In the genomic region with DNA sequence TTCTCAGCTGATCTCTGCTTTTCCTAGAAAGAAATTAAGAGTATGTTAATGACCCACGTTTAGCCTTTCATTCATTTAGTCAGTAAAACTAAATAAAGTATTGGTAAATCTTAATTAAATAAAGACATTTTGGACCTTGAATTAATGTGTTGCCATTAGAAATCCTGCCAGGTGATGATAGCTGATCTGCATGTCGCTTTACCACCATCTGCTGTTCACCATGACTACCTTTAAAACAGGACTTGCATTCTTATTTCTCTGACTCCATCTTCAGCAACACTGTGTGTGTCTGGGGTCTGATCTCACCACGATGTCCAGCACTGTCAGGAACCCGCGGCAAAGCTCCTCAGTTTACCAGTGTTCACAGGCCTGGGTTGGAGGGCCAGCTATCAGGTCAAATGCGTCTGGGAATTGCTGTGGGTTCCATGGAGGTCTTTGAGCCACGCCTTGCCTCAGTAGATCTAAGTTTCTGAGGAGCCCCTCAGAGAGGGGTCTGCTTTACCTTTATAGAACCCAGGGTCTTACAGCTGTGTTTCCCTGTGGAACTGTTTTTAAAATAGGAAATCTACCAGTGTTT, we compare ENCODE assay signal across 18 mouse cellular contexts. TPM values are rescaled to one million over a fixed set of nuclear protein-coding genes. Genes with fewer than 3 reads are reported as not detected.
DNase-seq lines count a peak whose midpoint lies in the region; ATAC-seq and TF ChIP-seq lines count a peak whose summit lies in the region.
"Had no signal": no experiment of that assay in that cellular context is flagged by ENCODE, and none has a peak within 500 bp of the region (broad histone marks: within the 10 kb centered on the region; RNA-seq: fewer than 3 reads in every experiment).

No protein-coding gene starts in this region.

- DNase-seq in forebrain, embryonic 14.5 days (ENCODE audit: low spot score), result peak; percentile 50
- no peak for DNase-seq in forebrain, embryonic 10.5 days (ENCODE audit: extremely low spot score, low spot score)
- DNase-seq in hindbrain, postnatal 0 days (ENCODE audit: low spot score), result peak; percentile 70
- DNase-seq in midbrain, postnatal 0 days (ENCODE audit: low spot score), result peak; percentile 69
- DNase-seq in splenic B cell, adult 2 months (ENCODE audit: low read depth, low spot score), result peak; percentile 42
- DNase-seq: adrenal gland, adult 8-10 months; cerebellum, adult 2 months; kidney, adult 2 months; kidney, postnatal 25 days; lung, adult 2 months; lung, postnatal 36 days; right cerebral cortex, postnatal 25 days; thymus, postnatal 36 days had no signal

- no peak overlapping the region for H3K4me3 ChIP-seq in forebrain, embryonic 14.5 days (ENCODE audit: low read depth, low read length)
- H3K4me3 ChIP-seq in forebrain, embryonic 10.5 days, result no peak overlapping the region
- no peak overlapping the region for H3K4me3 ChIP-seq in hindbrain, postnatal 0 days (ENCODE audit: low read length)
- H3K4me3 ChIP-seq in hindbrain, embryonic 16.5 days (ENCODE audit: low read length), result no peak overlapping the region
- H3K4me3 ChIP-seq in midbrain, postnatal 0 days (ENCODE audit: low read depth, low read length), result no peak overlapping the region
- H3K4me3 ChIP-seq in midbrain, embryonic 16.5 days (ENCODE audit: low read depth, low read length), result no peak overlapping the region
- H3K4me3 ChIP-seq: hindbrain, embryonic 13.5 days had no signal

- H3K9ac ChIP-seq in forebrain, embryonic 14.5 days (ENCODE audit: low read length), result no peak overlapping the region
- H3K9ac ChIP-seq in hindbrain, postnatal 0 days (replicated peaks; ENCODE audit: low read length), result no peak overlapping the region
- H3K9ac ChIP-seq in hindbrain, embryonic 16.5 days (ENCODE audit: low read depth, low read length), result no peak overlapping the region
- no peak overlapping the region for H3K9ac ChIP-seq in midbrain, postnatal 0 days (replicated peaks; ENCODE audit: low read length, poor library complexity, severe bottlenecking)
- H3K9ac ChIP-seq in midbrain, embryonic 16.5 days (ENCODE audit: low read depth, low read length), result no peak overlapping the region
- H3K9ac ChIP-seq: hindbrain, embryonic 13.5 days had no signal

- ATAC-seq in forebrain, embryonic 14.5 days, result no peak
- ATAC-seq in hindbrain, postnatal 0 days, result no peak
- no peak for ATAC-seq in hindbrain, embryonic 16.5 days
- ATAC-seq in midbrain, postnatal 0 days (ENCODE audit: low FRiP score), result no peak
- no peak for ATAC-seq in midbrain, embryonic 16.5 days

- no peaks in the 10 kb centered on the region for H3K27me3 ChIP-seq in forebrain, embryonic 14.5 days (replicated peaks; ENCODE audit: control insufficient read depth, insufficient read depth, low read length)
- H3K27me3 ChIP-seq in forebrain, embryonic 10.5 days (ENCODE audit: poor library complexity, severe bottlenecking), result no peaks in the 10 kb centered on the region
- no peaks in the 10 kb centered on the region for H3K27me3 ChIP-seq in hindbrain, postnatal 0 days (ENCODE audit: insufficient read depth, low read length)
- no peaks in the 10 kb centered on the region for H3K27me3 ChIP-seq in hindbrain, embryonic 16.5 days (replicated peaks; ENCODE audit: control insufficient read depth, insufficient read depth, low read length)
- no peaks in the 10 kb centered on the region for H3K27me3 ChIP-seq in midbrain, postnatal 0 days (ENCODE audit: insufficient read depth, low read length)
- H3K27me3 ChIP-seq in midbrain, embryonic 16.5 days (ENCODE audit: control insufficient read depth, insufficient read depth, low read depth, low read length), result no peaks in the 10 kb centered on the region
- H3K27me3 ChIP-seq in splenic B cell, adult 2 months (ENCODE audit: control insufficient read depth, insufficient read depth, low read length, poor library complexity, severe bottlenecking), result no peaks in the 10 kb centered on the region
- H3K27me3 ChIP-seq: hindbrain, embryonic 13.5 days had no signal

- H3K36me3 ChIP-seq in forebrain, embryonic 14.5 days (ENCODE audit: control insufficient read depth, insufficient read depth, low read length), result no peaks in the 10 kb centered on the region
- no peaks in the 10 kb centered on the region for H3K36me3 ChIP-seq in forebrain, embryonic 10.5 days (replicated peaks)
- H3K36me3 ChIP-seq in hindbrain, postnatal 0 days (ENCODE audit: insufficient read depth, low read length), result no peaks in the 10 kb centered on the region
- no peaks in the 10 kb centered on the region for H3K36me3 ChIP-seq in hindbrain, embryonic 16.5 days (ENCODE audit: control insufficient read depth, insufficient read depth, low read length)
- H3K36me3 ChIP-seq in midbrain, postnatal 0 days (ENCODE audit: insufficient read depth, low read length), result no peaks in the 10 kb centered on the region
- H3K36me3 ChIP-seq in midbrain, embryonic 16.5 days (ENCODE audit: control insufficient read depth, insufficient read depth, low read length), result no peaks in the 10 kb centered on the region
- no peaks in the 10 kb centered on the region for H3K36me3 ChIP-seq in splenic B cell, adult 2 months (ENCODE audit: control insufficient read depth, insufficient read depth, low read length, poor library complexity, severe bottlenecking)
- H3K36me3 ChIP-seq: hindbrain, embryonic 13.5 days had no signal

- TF ChIP-seq CTCF in hindbrain, postnatal 0 days (IDR thresholded peaks at IDR 0.05; ENCODE audit: low read depth), result peak; percentile 81
- peak; percentile 93 for TF ChIP-seq CTCF in midbrain, postnatal 0 days (IDR thresholded peaks at IDR 0.05)

- peaks cover 4% of the 10 kb centered on the region for H3K4me1 ChIP-seq in forebrain, embryonic 14.5 days (ENCODE audit: control insufficient read depth, insufficient read depth, low read length)
- no peaks in the 10 kb centered on the region for H3K4me1 ChIP-seq in forebrain, embryonic 10.5 days
- no peaks in the 10 kb centered on the region for H3K4me1 ChIP-seq in hindbrain, postnatal 0 days (ENCODE audit: insufficient read depth, low read length)
- peaks cover 4% of the 10 kb centered on the region; the same call in 1 of the 2 replicates for H3K4me1 ChIP-seq in hindbrain, embryonic 16.5 days (ENCODE audit: control insufficient read depth, insufficient read depth, low read depth, low read length)
- no peaks in the 10 kb centered on the region for H3K4me1 ChIP-seq in midbrain, postnatal 0 days (ENCODE audit: insufficient read depth, low read length)
- peaks cover 16% of the 10 kb centered on the region for H3K4me1 ChIP-seq in midbrain, embryonic 16.5 days (ENCODE audit: control insufficient read depth, insufficient read depth, low read length)

- WGBS in forebrain, embryonic 14.5 days, result 80% methylated on average over 7 of the region's 7 CpGs
- 89% methylated on average over 7 of the region's 7 CpGs for WGBS in forebrain, embryonic 10.5 days
- 77% methylated on average over 7 of the region's 7 CpGs for WGBS in hindbrain, postnatal 0 days
- 77% methylated on average over 7 of the region's 7 CpGs for WGBS in hindbrain, embryonic 16.5 days
- 76% methylated on average over 7 of the region's 7 CpGs for WGBS in midbrain, postnatal 0 days
- 79% methylated on average over 7 of the region's 7 CpGs for WGBS in midbrain, embryonic 16.5 days

- H3K9me3 ChIP-seq in forebrain, embryonic 14.5 days (replicated peaks; ENCODE audit: control insufficient read depth, low read length), result no peaks in the 10 kb centered on the region
- no peaks in the 10 kb centered on the region for H3K9me3 ChIP-seq in forebrain, embryonic 10.5 days
- no peaks in the 10 kb centered on the region for H3K9me3 ChIP-seq in hindbrain, postnatal 0 days (ENCODE audit: low read length)
- H3K9me3 ChIP-seq in hindbrain, embryonic 16.5 days (ENCODE audit: control insufficient read depth, low read length), result no peaks in the 10 kb centered on the region
- H3K9me3 ChIP-seq in midbrain, postnatal 0 days (ENCODE audit: low read length), result no peaks in the 10 kb centered on the region
- no peaks in the 10 kb centered on the region for H3K9me3 ChIP-seq in midbrain, embryonic 16.5 days (replicated peaks; ENCODE audit: control insufficient read depth, low read length, poor library complexity, severe bottlenecking)
- H3K9me3 ChIP-seq: hindbrain, embryonic 13.5 days had no signal

- H3K4me2 ChIP-seq in forebrain, embryonic 14.5 days (ENCODE audit: low read length), result no peak overlapping the region
- H3K4me2 ChIP-seq in hindbrain, postnatal 0 days (ENCODE audit: low read depth, low read length), result no peak overlapping the region
- H3K4me2 ChIP-seq in hindbrain, embryonic 16.5 days (ENCODE audit: low read length), result no peak overlapping the region
- no peak overlapping the region for H3K4me2 ChIP-seq in midbrain, postnatal 0 days (ENCODE audit: low read depth, low read length, poor library complexity, severe bottlenecking)
- no peak overlapping the region for H3K4me2 ChIP-seq in midbrain, embryonic 16.5 days (ENCODE audit: low read length)
- H3K4me2 ChIP-seq: hindbrain, embryonic 13.5 days had no signal

- H3K27ac ChIP-seq in forebrain, embryonic 14.5 days (ENCODE audit: low read depth, low read length), result no peak overlapping the region
- H3K27ac ChIP-seq in forebrain, embryonic 10.5 days, result no peak overlapping the region
- no peak overlapping the region for H3K27ac ChIP-seq in hindbrain, postnatal 0 days
- H3K27ac ChIP-seq in hindbrain, embryonic 16.5 days (ENCODE audit: low read depth, low read length), result no peak overlapping the region
- H3K27ac ChIP-seq in midbrain, postnatal 0 days (ENCODE audit: low read depth, low read length), result no peak overlapping the region
- no peak overlapping the region for H3K27ac ChIP-seq in midbrain, embryonic 16.5 days (ENCODE audit: low read length)

RNA-seq across cellular contexts. Expression of gene Aste1, which starts 18.1 kb away (rescaled TPM):
- 14.1 and 14.6 TPM in 2 replicates for polyA plus RNA-seq in forebrain, embryonic 14.5 days (2014; fragmentation: Nextera tagmentation; extraction: Ambion mirVana)
- polyA plus RNA-seq in forebrain, embryonic 10.5 days (2016; fragmentation: Nextera tagmentation; extraction: Ambion mirVana), result 15.0 and 17.5 TPM in 2 replicates
- total RNA-seq in hindbrain, postnatal 0 days (2014; rRNA removed), result 5.2 and 6.4 TPM in 2 replicates
- 7.1 and 7.9 TPM in 2 replicates for polyA plus RNA-seq in hindbrain, postnatal 0 days (2015; fragmentation: Nextera tagmentation; extraction: Ambion mirVana)
- 9.5 and 10.5 TPM in 2 replicates for polyA plus RNA-seq in hindbrain, embryonic 16.5 days (2015; fragmentation: Nextera tagmentation; extraction: Ambion mirVana)
- 7.3 and 9.4 TPM in 2 replicates for total RNA-seq in midbrain, postnatal 0 days (2014; rRNA removed)
- 8.5 and 9.9 TPM in 2 replicates for polyA plus RNA-seq in midbrain, postnatal 0 days (2015; fragmentation: Nextera tagmentation; extraction: Ambion mirVana)
- polyA plus RNA-seq in midbrain, embryonic 16.5 days (2015; fragmentation: Nextera tagmentation; extraction: Ambion mirVana), result 12.0 and 13.3 TPM in 2 replicates

RNA-seq across cellular contexts. Expression of gene Nek11, which starts 18.3 kb away (rescaled TPM):
- 1.7 and 2.4 TPM in 2 replicates for polyA plus RNA-seq in forebrain, embryonic 14.5 days (2014; fragmentation: Nextera tagmentation; extraction: Ambion mirVana)
- 0.23 and 0.50 TPM in 2 replicates for polyA plus RNA-seq in forebrain, embryonic 10.5 days (2016; fragmentation: Nextera tagmentation; extraction: Ambion mirVana)
- 1.3 and 2.4 TPM in 2 replicates for total RNA-seq in hindbrain, postnatal 0 days (2014; rRNA removed)
- 2.1 and 2.7 TPM in 2 replicates for polyA plus RNA-seq in hindbrain, postnatal 0 days (2015; fragmentation: Nextera tagmentation; extraction: Ambion mirVana)
- 3.0 and 3.2 TPM in 2 replicates for polyA plus RNA-seq in hindbrain, embryonic 16.5 days (2015; fragmentation: Nextera tagmentation; extraction: Ambion mirVana)
- total RNA-seq in midbrain, postnatal 0 days (2014; rRNA removed), result 1.4 and 3.1 TPM in 2 replicates
- polyA plus RNA-seq in midbrain, postnatal 0 days (2015; fragmentation: Nextera tagmentation; extraction: Ambion mirVana), result 2.7 and 3.6 TPM in 2 replicates
- polyA plus RNA-seq in midbrain, embryonic 16.5 days (2015; fragmentation: Nextera tagmentation; extraction: Ambion mirVana), result 3.8 and 5.3 TPM in 2 replicates
- total RNA-seq: granulocyte monocyte progenitor cell, adult 5-6 weeks; liver, adult 2 months had no signal
- polyA plus RNA-seq: liver, adult 2 months had no signal
